Mouse (Mus musculus): ENCODE results near the gene 2610528J11Rik.
"Not testable (repeated sequence)": the region's sequence is repeated elsewhere in the genome, so short reads cannot be mapped to it uniquely, and the experiment has no call there.

2610528J11Rik gene

GRCm38 (mm10) chr4:118539904-118540303 is 13.1 kb downstream of the 2610528J11Rik start:
- DNase-seq (ENCODE audit: low read depth, low spot score), result no peak

- DNase-seq (ENCODE audit: low read depth, low spot score), result no peak
Observed at GRCm38 (mm10) chr4:118542510-118543157, 15.8 kb downstream of the 2610528J11Rik start.

- no peak for DNase-seq (ENCODE audit: low read depth, low spot score)
Observed at GRCm38 (mm10) chr4:118543158-118543530, 16.3 kb downstream of the 2610528J11Rik start.

GRCm38 (mm10) chr4:118543592-118544260 is 16.9 kb downstream of the 2610528J11Rik start, which contains the start of gene Tmem125:
Tmem125 (minus strand) TSS chr4:118544044.
- DNase-seq (ENCODE audit: low read depth, low spot score), result peak; percentile 9

GRCm38 (mm10) chr4:118544441-118545127 is 17.8 kb downstream of the 2610528J11Rik start:
- DNase-seq (ENCODE audit: low read depth, low spot score), result no peak

DNA sequence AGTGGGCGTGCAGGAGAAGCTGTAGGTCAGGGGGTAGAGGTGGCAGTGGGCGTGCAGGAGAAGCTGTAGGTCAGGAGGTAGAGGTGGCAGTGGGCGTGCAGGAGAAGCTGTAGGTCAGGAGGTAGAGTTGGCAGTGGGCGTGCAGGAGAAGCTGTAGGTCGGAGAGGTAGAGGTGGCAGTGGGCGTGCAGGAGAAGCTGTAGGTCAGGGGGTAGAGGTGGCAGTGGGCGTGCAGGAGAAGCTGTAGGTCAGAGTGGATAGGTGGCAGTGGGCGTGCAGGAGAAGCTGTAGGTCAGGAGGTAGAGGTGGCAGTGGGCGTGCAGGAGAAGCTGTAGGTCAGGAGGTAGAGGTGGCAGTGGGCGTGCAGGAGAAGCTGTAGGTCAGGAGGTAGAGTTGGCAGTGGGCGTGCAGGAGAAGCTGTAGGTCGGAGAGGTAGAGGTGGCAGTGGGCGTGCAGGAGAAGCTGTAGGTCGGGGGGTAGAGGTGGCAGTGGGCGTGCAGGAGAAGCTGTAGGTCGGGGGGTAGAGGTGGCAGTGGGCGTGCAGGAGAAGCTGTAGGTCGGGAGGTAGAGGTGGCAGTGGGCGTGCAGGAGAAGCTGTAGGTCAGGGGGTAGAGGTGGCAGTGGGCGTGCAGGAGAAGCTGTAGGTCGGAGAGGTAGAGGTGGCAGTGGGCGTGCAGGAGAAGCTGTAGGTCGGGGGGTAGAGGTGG is 20.8 kb downstream of the 2610528J11Rik start:
- not testable (repeated sequence) for DNase-seq (ENCODE audit: low read depth, low spot score)

- DNase-seq (ENCODE audit: low read depth, low spot score), result peak; percentile 49
Observed at GRCm38 (mm10) chr4:118548130-118548480, 21.3 kb downstream of the 2610528J11Rik start.

DNA sequence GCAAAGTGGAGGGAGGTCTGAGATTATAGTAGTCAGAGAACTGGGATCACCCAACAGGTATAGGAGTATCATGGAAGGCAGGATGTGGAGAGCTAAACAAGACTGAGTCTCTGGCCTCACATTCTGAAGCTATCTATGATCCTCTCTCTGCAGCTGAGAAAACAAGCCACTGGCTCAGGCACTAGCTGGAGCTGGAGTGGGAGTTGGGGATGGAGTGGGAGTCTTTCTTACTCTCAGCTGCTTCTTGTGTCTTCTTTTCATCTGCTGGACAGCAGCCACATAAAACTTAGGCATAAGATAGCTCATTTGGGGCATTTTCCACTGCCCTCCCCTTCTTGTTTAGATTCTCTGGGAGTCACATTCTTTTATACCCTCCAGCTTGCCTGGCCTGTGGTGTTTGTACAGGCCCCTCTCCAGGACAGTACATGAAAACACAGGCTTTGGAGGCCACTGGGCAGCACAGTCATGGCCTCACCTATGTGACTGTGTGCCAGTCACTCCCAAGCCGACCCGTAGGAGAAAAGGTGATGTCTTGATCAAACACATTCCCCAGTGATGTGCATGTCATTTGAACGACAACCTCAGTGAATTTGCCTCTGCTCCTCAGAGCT is 26.3 kb downstream of the 2610528J11Rik start:
- DNase-seq (ENCODE audit: low read depth, low spot score), result no peak

DNA sequence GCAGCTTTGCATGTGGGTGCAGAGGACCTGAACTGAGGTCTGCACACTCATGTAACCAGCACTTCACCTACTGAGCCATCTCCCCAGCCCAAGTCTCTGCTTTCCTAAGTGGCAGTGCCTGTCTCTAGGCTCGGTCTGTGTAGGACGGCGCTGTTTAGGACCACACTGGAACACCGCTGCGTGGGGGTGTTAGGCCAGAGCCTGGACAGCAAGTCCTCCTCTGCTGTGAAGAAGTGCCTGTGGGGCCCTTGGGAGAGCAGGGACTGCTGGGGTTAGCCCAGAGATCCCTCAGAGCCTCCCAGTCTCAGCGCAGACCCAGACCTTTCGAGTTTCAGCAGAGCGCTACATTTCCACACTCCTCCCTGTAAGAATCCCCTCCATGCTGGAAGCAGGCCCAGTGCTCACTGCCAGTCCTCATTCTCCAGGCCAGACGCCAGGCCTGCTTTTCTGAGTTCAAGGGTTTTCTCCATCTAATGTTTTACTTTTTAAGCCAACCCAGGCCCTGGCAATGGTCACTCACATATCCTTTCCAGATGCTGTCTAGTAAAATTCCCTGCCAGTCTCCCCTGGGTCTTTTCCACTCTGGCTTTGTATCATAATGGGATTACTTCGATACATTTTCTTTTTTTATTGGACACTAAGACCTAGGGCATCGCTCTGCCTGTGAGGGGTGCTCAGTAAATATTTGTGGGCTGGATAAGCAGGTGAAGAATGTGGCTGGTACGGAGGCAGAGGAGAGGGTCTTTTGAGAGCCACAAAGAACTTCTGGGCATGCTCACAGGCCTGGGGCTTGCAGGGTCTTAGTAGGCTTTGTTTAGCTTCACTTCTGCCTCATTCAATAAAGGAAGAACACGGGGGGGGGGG is 37.5 kb downstream of the 2610528J11Rik start:
- no peak for DNase-seq (ENCODE audit: low read depth, low spot score)

DNA sequence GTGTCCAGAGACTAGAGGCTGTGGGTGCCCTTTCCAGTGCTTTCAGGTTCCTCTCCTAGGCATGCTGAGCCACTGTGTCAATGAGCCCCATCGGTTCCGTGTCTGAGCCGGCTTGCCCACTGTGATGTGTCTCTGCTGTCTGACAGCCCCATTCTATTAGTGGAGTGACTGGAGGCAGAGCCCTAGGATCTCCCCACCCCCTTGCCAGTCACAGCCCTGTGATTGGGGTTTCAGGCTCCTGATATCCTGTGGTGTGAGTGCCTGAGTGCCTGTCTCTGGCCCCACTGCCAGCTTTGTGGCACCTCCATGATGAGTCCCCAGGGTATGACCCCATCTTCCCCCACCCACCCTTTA is 38.1 kb downstream of the 2610528J11Rik start:
- DNase-seq (ENCODE audit: low read depth, low spot score), result no peak

- DNase-seq (ENCODE audit: low read depth, low spot score), result peak; percentile 61
Observed at GRCm38 (mm10) chr4:118566161-118566676, 39.4 kb downstream of the 2610528J11Rik start.

DNA sequence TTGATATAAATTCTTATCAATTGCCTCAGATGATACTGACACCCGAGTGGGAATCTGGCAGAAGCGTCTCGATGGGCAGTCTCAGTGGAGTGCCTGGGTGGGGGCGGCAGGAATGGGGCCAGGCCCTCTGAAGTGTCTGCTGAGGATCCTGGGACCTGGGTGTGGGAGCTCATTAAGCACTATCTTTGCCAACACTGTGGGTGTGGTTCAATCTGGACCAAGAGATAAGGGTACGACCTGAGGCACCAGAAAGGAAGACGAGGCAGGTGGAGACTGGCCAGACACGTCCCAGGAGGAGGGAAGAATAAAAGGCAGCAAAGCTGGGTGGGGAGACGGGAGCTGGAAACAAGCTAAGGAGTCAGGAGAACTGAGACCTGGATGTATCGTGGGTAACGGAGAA is 41.9 kb downstream of the 2610528J11Rik start:
- no peak for DNase-seq (ENCODE audit: low read depth, low spot score)

- no peak for DNase-seq (ENCODE audit: low read depth, low spot score)
Observed at GRCm38 (mm10) chr4:118569320-118569719, 42.5 kb downstream of the 2610528J11Rik start.

DNA sequence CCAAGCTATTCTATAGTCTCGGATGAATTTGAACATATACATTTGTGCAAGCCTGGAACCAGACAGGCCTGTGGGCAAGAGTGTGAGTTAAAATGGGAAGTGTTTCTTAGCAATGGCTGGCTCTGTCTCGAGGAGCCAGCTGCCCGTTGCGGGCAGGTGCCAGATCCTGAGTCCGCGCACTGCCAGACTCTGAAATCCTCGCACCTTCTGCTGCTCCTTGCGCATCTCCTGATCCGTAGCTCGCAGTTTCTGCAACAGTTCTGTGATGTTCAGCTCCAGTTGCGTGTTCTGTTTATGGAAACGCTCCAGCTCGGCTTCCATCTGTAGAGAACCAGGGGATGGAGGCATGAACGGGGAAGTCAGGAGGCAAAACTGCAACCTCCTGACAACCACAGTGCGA is 44.6 kb downstream of the 2610528J11Rik start:
- no peak for DNase-seq (ENCODE audit: low read depth, low spot score)

- DNase-seq (ENCODE audit: low read depth, low spot score), result peak; percentile 81
Observed at GRCm38 (mm10) chr4:118576097-118576496, 49.3 kb downstream of the 2610528J11Rik start.

DNA sequence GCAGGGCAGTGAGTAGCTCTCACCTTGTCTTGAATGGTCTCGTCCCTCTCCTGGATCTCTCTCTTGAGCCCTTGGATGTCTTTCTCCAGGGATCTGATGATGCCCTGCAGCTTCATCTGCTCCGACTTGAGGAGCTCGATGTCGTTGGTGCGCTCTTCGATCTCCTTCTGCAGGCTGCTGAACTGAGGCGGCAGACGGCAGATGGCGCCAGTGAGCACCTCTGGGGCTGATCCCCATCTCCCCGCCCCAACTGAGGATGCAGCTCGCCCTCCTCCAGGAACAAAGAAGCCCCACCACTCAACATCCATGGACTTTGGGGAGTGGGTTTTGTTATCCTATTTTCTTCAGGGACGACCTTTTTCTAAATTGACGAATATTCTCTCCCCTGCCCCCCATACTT is 52.5 kb downstream of the 2610528J11Rik start:
- DNase-seq (ENCODE audit: low read depth, low spot score), result no peak

Measured in embryo, embryonic 11.5 days (tissue).